Mouse (Mus musculus): ENCODE results near the gene Exo5. TPM values are rescaled to one million over a fixed set of nuclear protein-coding genes. Genes with fewer than 3 reads are reported as not detected.

Exo5 gene
- total RNA-seq, 2 experiments from 2014 or later: 9.4 to 12.6 TPM

GRCm38 (mm10) chr4:120930736-120931135 is 5.9 kb upstream of the Exo5 start:
- H3K4me3 ChIP-seq: no peak overlapping the region
- TF ChIP-seq CTCF (conservative IDR thresholded peaks at IDR 0.05): no peak
- no peak for DNase-seq (ENCODE audit: low spot score in 2 of 2)
- H3K27ac ChIP-seq: no peak overlapping the region

- H3K27ac ChIP-seq: no peak overlapping the region
- H3K4me3 ChIP-seq: no peak overlapping the region
- TF ChIP-seq CTCF (conservative IDR thresholded peaks at IDR 0.05): peak; percentile 42
- DNase-seq (ENCODE audit: low spot score in 2 of 2): no peak
Observed at GRCm38 (mm10) chr4:120928686-120929085, 3.9 kb upstream of the Exo5 start.

- H3K4me3 ChIP-seq: peak overlapping the region; percentile 86
- peak; percentile 13 to 17 for DNase-seq (ENCODE audit: low spot score in 2 of 2)
- peak; percentile 60 for TF ChIP-seq CTCF (conservative IDR thresholded peaks at IDR 0.05)
- H3K27ac ChIP-seq: peak overlapping the region; percentile 98
Observed at GRCm38 (mm10) chr4:120925386-120925785, 569 bp upstream of the Exo5 start.

GRCm38 (mm10) chr4:120921461-120921860 is 3.4 kb downstream of the Exo5 start:
- DNase-seq (ENCODE audit: low spot score in 2 of 2): no peak

GRCm38 (mm10) chr4:120914501-120914900 is 10.3 kb downstream of the Exo5 start:
- Histone ChIP-seq H3K27ac (no peak overlapping the region), H3K4me3 (no peak overlapping the region)
- no peak for TF ChIP-seq CTCF (conservative IDR thresholded peaks at IDR 0.05)
- DNase-seq (ENCODE audit: low spot score in 2 of 2): no peak

More at GRCm38 (mm10) chr4:120921461-120921860, 3.4 kb downstream of the Exo5 start:
- TF ChIP-seq CTCF (conservative IDR thresholded peaks at IDR 0.05): no peak
- H3K27ac ChIP-seq: no peak overlapping the region
- no peak overlapping the region for H3K4me3 ChIP-seq

GRCm38 (mm10) chr4:120913861-120914260 is 11.0 kb downstream of the Exo5 start:
- Histone ChIP-seq H3K27ac (no peak overlapping the region), H3K4me3 (no peak overlapping the region)
- no peak for DNase-seq (ENCODE audit: low spot score in 2 of 2)
- no peak for TF ChIP-seq CTCF (conservative IDR thresholded peaks at IDR 0.05)

- TF ChIP-seq CTCF (conservative IDR thresholded peaks at IDR 0.05): no peak
- no peak for DNase-seq (ENCODE audit: low spot score in 2 of 2)
- Histone ChIP-seq H3K27ac (no peak overlapping the region), H3K4me3 (no peak overlapping the region)
Observed at GRCm38 (mm10) chr4:120913443-120913842, 11.4 kb downstream of the Exo5 start.

GRCm38 (mm10) chr4:120912866-120913265 is 12.0 kb downstream of the Exo5 start:
- TF ChIP-seq CTCF (conservative IDR thresholded peaks at IDR 0.05): no peak
- no peak overlapping the region for H3K4me3 ChIP-seq
- DNase-seq (ENCODE audit: low spot score in 2 of 2): no peak
- no peak overlapping the region for H3K27ac ChIP-seq

- TF ChIP-seq CTCF (conservative IDR thresholded peaks at IDR 0.05): no peak
- no peak overlapping the region for H3K4me3 ChIP-seq
- no peak for DNase-seq (ENCODE audit: low spot score in 2 of 2)
- H3K27ac ChIP-seq: no peak overlapping the region
Observed at GRCm38 (mm10) chr4:120911086-120911485, 13.7 kb downstream of the Exo5 start.

- H3K4me3 ChIP-seq: no peak overlapping the region
- TF ChIP-seq CTCF (conservative IDR thresholded peaks at IDR 0.05): peak; percentile 91
- no peak overlapping the region for H3K27ac ChIP-seq
- peak; percentile 37 to 62 for DNase-seq (ENCODE audit: low spot score in 2 of 2)
Observed at GRCm38 (mm10) chr4:120909558-120910150, 15.2 kb downstream of the Exo5 start.

GRCm38 (mm10) chr4:120905644-120906043 is 19.2 kb downstream of the Exo5 start:
- no peak for TF ChIP-seq CTCF (conservative IDR thresholded peaks at IDR 0.05)
- Histone ChIP-seq H3K27ac (no peak overlapping the region), H3K4me3 (no peak overlapping the region)
- DNase-seq (ENCODE audit: low spot score in 2 of 2): no peak

GRCm38 (mm10) chr4:120904533-120904932 is 20.3 kb downstream of the Exo5 start:
- TF ChIP-seq CTCF (conservative IDR thresholded peaks at IDR 0.05): no peak
- DNase-seq (ENCODE audit: low spot score in 2 of 2): peak in 1 of 2 experiments; percentile 26
- no peak overlapping the region for H3K27ac ChIP-seq

GRCm38 (mm10) chr4:120895810-120896584 is 28.8 kb downstream of the Exo5 start:
- Histone ChIP-seq H3K27ac (no peak overlapping the region), H3K4me3 (no peak overlapping the region)
- no peak for DNase-seq (ENCODE audit: low spot score in 2 of 2)
- no peak for TF ChIP-seq CTCF (conservative IDR thresholded peaks at IDR 0.05)

More at GRCm38 (mm10) chr4:120904533-120904932, 20.3 kb downstream of the Exo5 start:
- no peak overlapping the region for H3K4me3 ChIP-seq

GRCm38 (mm10) chr4:120895226-120895625 is 29.6 kb downstream of the Exo5 start:
- no peak for DNase-seq (ENCODE audit: low spot score in 2 of 2)
- H3K4me3 ChIP-seq: no peak overlapping the region
- no peak overlapping the region for H3K27ac ChIP-seq
- no peak for TF ChIP-seq CTCF (conservative IDR thresholded peaks at IDR 0.05)

Measured in layer of hippocampus, adult 2 months (tissue).